Mouse (Mus musculus) retina, embryonic 14.5 days (tissue): ENCODE results near the gene Fahd1.

Source experiments
- DNase-seq: peaks from one replicate; pipeline ENCODE4 v3.0.0-alpha.2; 2015; ENCODE audit warnings: low spot score

Fahd1 gene

GRCm38 (mm10) chr17:24850065-24850772 is at the start of gene Fahd1:
Gene Fahd1, minus strand, starts transcription at chr17:24850364.
- peak; percentile 98 for DNase-seq

- no peak for DNase-seq
Observed at GRCm38 (mm10) chr17:24899153-24899552, 49.0 kb upstream of the Fahd1 start.

- no peak for DNase-seq
Observed at GRCm38 (mm10) chr17:24898041-24898854, 48.1 kb upstream of the Fahd1 start.

GRCm38 (mm10) chr17:24897600-24897999 is 47.4 kb upstream of the Fahd1 start:
- DNase-seq, result no peak

GRCm38 (mm10) chr17:24896993-24897269 is 46.8 kb upstream of the Fahd1 start:
- peak; percentile 5 for DNase-seq

- peak; percentile 79 for DNase-seq
Observed at GRCm38 (mm10) chr17:24896241-24896992, 46.3 kb upstream of the Fahd1 start, which contains the start of gene Nme3. Gene Nme3, plus strand, starts transcription at chr17:24896500.

- DNase-seq, result no peak
Observed at GRCm38 (mm10) chr17:24895571-24896240, 45.5 kb upstream of the Fahd1 start.

GRCm38 (mm10) chr17:24894995-24895547 is 44.9 kb upstream of the Fahd1 start, which contains the start of the genes Eme2 and Mrps34:
Gene Eme2, minus strand, starts transcription at chr17:24895087.
Gene Mrps34, plus strand, starts transcription at chr17:24895116.
- DNase-seq, result peak; percentile 86

GRCm38 (mm10) chr17:24894061-24894994 is 44.2 kb upstream of the Fahd1 start:
- no peak for DNase-seq

- no peak for DNase-seq
Observed at GRCm38 (mm10) chr17:24893276-24893675, 43.1 kb upstream of the Fahd1 start.

- DNase-seq, result no peak
Observed at GRCm38 (mm10) chr17:24892785-24893184, 42.6 kb upstream of the Fahd1 start.

GRCm38 (mm10) chr17:24891321-24891720 is 41.2 kb upstream of the Fahd1 start:
- DNase-seq, result no peak

- no peak for DNase-seq
Observed at GRCm38 (mm10) chr17:24890151-24891092, 40.3 kb upstream of the Fahd1 start.

GRCm38 (mm10) chr17:24888862-24889261 is 38.7 kb upstream of the Fahd1 start:
- DNase-seq, result no peak

- no peak for DNase-seq
Observed at GRCm38 (mm10) chr17:24887291-24888080, 37.3 kb upstream of the Fahd1 start.

GRCm38 (mm10) chr17:24886932-24887271 is 36.7 kb upstream of the Fahd1 start:
- DNase-seq, result no peak

GRCm38 (mm10) chr17:24886134-24886931 is 36.2 kb upstream of the Fahd1 start, which contains the start of the genes Nubp2 and Spsb3:
Gene Nubp2, minus strand, starts transcription at chr17:24886349.
Gene Spsb3, plus strand, starts transcription at chr17:24886643.
- peak; percentile 97 for DNase-seq
